Mouse (Mus musculus) bone marrow, adult 2 months (tissue): ENCODE results near the gene Cdkl5. TPM values are rescaled to one million over a fixed set of nuclear protein-coding genes. Genes with fewer than 3 reads are reported as not detected.
A peak's percentile ranks its signal among the peaks of the same experiment; 100 is the strongest.

Source experiments
- H3K27ac ChIP-seq: fragments of 200-500 bp; 2 replicates; pipeline ENCODE4 v1.5.1; 2012; ENCODE audit warnings: low read depth, mild to moderate bottlenecking, control low read depth, inconsistent platforms, low read length; ENCODE audit not compliant: control insufficient read depth, poor library complexity, insufficient read depth
- H3K4me1 ChIP-seq: fragments of 200-500 bp; 2 replicates; pipeline ENCODE4 v1.6.1; 2011; ENCODE audit warnings: low read length; ENCODE audit not compliant: control insufficient read depth, insufficient read depth
- H3K4me3 ChIP-seq: fragments of 200-500 bp; replicated peaks from 2 replicates; pipeline ENCODE3; 2011; ENCODE audit warnings: mild to moderate bottlenecking, low read depth, low read length, control low read depth; ENCODE audit not compliant: control insufficient read depth
- CTCF ChIP-seq: fragments of 200-500 bp; IDR thresholded peaks from 2 replicates; pipeline ENCODE4 v1.5.1; 2011; ENCODE audit warnings: low read length, control low read depth; ENCODE audit not compliant: control insufficient read depth, insufficient read depth
- POLR2A ChIP-seq: fragments of 200-500 bp; IDR thresholded peaks from 2 replicates; pipeline ENCODE4 v1.6.1; 2011; ENCODE audit warnings: low read depth, mild to moderate bottlenecking, control low read depth, low read length, borderline replicate concordance; ENCODE audit not compliant: control insufficient read depth
- WGBS: fragments of 180-500 bp; shearing (Covaris S2); methylation state at CpG from one replicate; pipeline ENCODE4 v1.1.7; 2018; 5-methylcytosine and 5-hydroxymethylcytosine counted together
- polyA plus RNA-seq: library from polyadenylated mRNA; stranded (reverse); fragments of >200 nt; gene quantifications from 2 replicates; pipeline ENCODE4 v1.2.4, GENCODE M21; 2011; ENCODE audit warnings: low replicate concordance; ENCODE audit not compliant: missing spikeins, insufficient read depth, insufficient read length

The Cdkl5 gene
- polyA plus RNA-seq, 1 experiment, result 1.7 TPM

GRCm38 (mm10) chrX:160996051-160996450, 1.5 kb upstream of the Cdkl5 start:
- 37% methylated on average over 5 of the region's 5 CpGs for WGBS
- H3K27ac ChIP-seq, result no peak overlapping the region
- no peak overlapping the region for H3K4me3 ChIP-seq
- no peaks in the 10 kb centered on the region for H3K4me1 ChIP-seq
- TF ChIP-seq POLR2A (no peak), CTCF (no peak)

GRCm38 (mm10) chrX:160995131-160995667, 695 bp upstream of the Cdkl5 start:
- Histone ChIP-seq H3K4me1 (no peaks in the 10 kb centered on the region), H3K4me3 (peak overlapping the region; percentile 77), H3K27ac (no peak overlapping the region)
- 16% methylated on average over 30 of the region's 31 CpGs for whole genome bisulfite sequencing
- TF ChIP-seq CTCF (no peak), POLR2A (no peak)

- H3K4me3 ChIP-seq, result peak overlapping the region; percentile 77
- TF ChIP-seq POLR2A (no peak), CTCF (no peak)
- WGBS, result 19% methylated on average over 38 of the region's 39 CpGs
- H3K27ac ChIP-seq, result no peak overlapping the region
- no peaks in the 10 kb centered on the region for H3K4me1 ChIP-seq
Measured at GRCm38 (mm10) chrX:160993749-160994539, 560 bp downstream of the Cdkl5 start.

GRCm38 (mm10) chrX:160992703-160993102, 1.8 kb downstream of the Cdkl5 start:
- H3K4me1 ChIP-seq, result no peaks in the 10 kb centered on the region
- WGBS, result 61% methylated on average over 2 of the region's 2 CpGs
- H3K27ac ChIP-seq, result no peak overlapping the region
- TF ChIP-seq CTCF (no peak), POLR2A (no peak)
- no peak overlapping the region for H3K4me3 ChIP-seq

GRCm38 (mm10) chrX:160990276-160990675, 4.2 kb downstream of the Cdkl5 start:
- TF ChIP-seq POLR2A, result no peak
- no peak for TF ChIP-seq CTCF
- Histone ChIP-seq H3K4me3 (no peak overlapping the region), H3K27ac (no peak overlapping the region), H3K4me1 (no peaks in the 10 kb centered on the region)
- WGBS, result 74% methylated on average over 4 of the region's 4 CpGs

- Histone ChIP-seq H3K4me1 (no peaks in the 10 kb centered on the region), H3K4me3 (no peak overlapping the region), H3K27ac (no peak overlapping the region)
- 84% methylated on average over 1 of the region's 1 CpGs for WGBS
- TF ChIP-seq CTCF, result no peak
- no peak for TF ChIP-seq POLR2A
Measured at GRCm38 (mm10) chrX:160977919-160978318, 16.6 kb downstream of the Cdkl5 start.

GRCm38 (mm10) chrX:160971991-160972545, 22.4 kb downstream of the Cdkl5 start:
- Histone ChIP-seq H3K4me1 (no peaks in the 10 kb centered on the region), H3K4me3 (no peak overlapping the region), H3K27ac (no peak overlapping the region)
- whole genome bisulfite sequencing, result 92% methylated on average over 6 of the region's 6 CpGs
- no peak for TF ChIP-seq POLR2A
- TF ChIP-seq CTCF, result no peak

- H3K4me3 ChIP-seq, result no peak overlapping the region
- TF ChIP-seq CTCF (no peak), POLR2A (no peak)
- 69% methylated on average over 5 of the region's 5 CpGs for WGBS
- no peaks in the 10 kb centered on the region for H3K4me1 ChIP-seq
- no peak overlapping the region for H3K27ac ChIP-seq
Measured at GRCm38 (mm10) chrX:160958593-160959131, 35.8 kb downstream of the Cdkl5 start.
